Mouse (Mus musculus) megakaryocyte, embryonic 14.5 days (primary cell): ENCODE measurements at regions not wholly inside any gene's neighbourhood (a gene's known extent, or its start where the extent isn't known, plus 50 kb on each side); places are given as distances from the start of the nearest gene placed in this dataset.

Source experiments
- FLI1 ChIP-seq: IDR thresholded peaks from 2 replicates; pipeline ENCODE4 v1.6.1; 2012; ENCODE audit warnings: low read length, inconsistent platforms, mixed read lengths
- GATA1 ChIP-seq: IDR thresholded peaks from 3 replicates; pipeline ENCODE4 v1.6.1; 2012; ENCODE audit warnings: mixed read lengths, low read length, inconsistent platforms, borderline replicate concordance

GRCm38 (mm10) chr11:113032487-113033228 is 250.6 kb downstream of the Sox9 start:
- TF ChIP-seq GATA1 (no peak), FLI1 (no peak)
